Mouse (Mus musculus): Measurements from ENCODE around the gene Msi2.

The Msi2 gene

DNA sequence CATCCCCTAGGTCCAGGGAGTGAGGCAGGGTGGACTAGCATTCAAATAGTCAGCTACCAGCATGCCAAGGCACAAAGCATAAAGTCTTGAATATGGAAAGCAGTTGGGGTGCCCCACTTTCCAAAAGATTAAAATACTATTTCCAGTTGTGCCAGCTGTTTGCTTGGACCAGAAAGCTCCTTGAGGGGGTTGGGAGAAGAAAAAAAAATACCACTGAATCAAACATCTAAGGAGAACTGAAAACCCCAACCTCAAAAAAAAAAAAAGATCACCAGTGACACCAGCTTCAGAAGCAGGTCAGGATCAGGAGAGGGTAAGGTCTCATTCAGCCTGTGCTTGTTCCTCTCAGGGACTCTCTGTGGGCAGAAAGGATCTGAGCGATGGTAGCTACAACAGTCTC lies 108.2 kb downstream of the Msi2 start:
- H3K27me3 ChIP-seq (ENCODE audit: insufficient read depth, low read length) = no peaks in the 10 kb centered on the region
- TF ChIP-seq POU5F1 (IDR thresholded peaks at IDR 0.05; ENCODE audit: borderline replicate concordance, low read length) (no peak), CTCF (conservative IDR thresholded peaks at IDR 0.05; ENCODE audit: low read length) (no peak), NANOG (IDR thresholded peaks at IDR 0.05; ENCODE audit: borderline replicate concordance, low read length) (no peak)
- H3K9me3 ChIP-seq (ENCODE audit: low read length) = no peaks in the 10 kb centered on the region
- peaks cover 72% of the 10 kb centered on the region for H3K4me1 ChIP-seq (replicated peaks; ENCODE audit: low read depth, low read length)
- peaks cover 58% of the 10 kb centered on the region for H3K36me3 ChIP-seq (ENCODE audit: insufficient read depth, low read length)
- H3K4me3 ChIP-seq (replicated peaks; ENCODE audit: low read length) = no peak overlapping the region

DNA sequence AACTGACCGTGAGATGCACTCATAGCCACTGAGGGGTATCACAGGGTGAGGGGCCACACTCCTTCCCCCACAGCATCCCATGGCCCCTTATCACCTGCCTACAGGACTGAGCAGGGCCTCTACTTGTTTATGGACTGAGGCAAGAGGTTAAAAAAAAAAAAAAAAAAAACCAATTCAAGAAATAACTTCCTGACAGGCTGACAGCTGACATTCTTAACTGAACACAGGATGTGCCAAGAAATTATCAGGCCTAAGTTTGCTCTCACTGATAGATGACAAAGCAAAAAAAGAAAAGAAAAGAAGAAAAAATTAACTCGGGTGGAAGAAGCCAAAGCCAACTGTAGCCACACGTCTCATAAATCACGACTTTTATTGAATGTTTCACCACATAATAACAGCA lies 109.7 kb downstream of the Msi2 start:
- no peak overlapping the region for H3K4me3 ChIP-seq (replicated peaks; ENCODE audit: low read length)
- TF ChIP-seq NANOG (IDR thresholded peaks at IDR 0.05; ENCODE audit: borderline replicate concordance, low read length) (no peak), CTCF (conservative IDR thresholded peaks at IDR 0.05; ENCODE audit: low read length) (no peak), POU5F1 (IDR thresholded peaks at IDR 0.05; ENCODE audit: borderline replicate concordance, low read length) (no peak)
- peaks cover 71% of the 10 kb centered on the region for H3K4me1 ChIP-seq (replicated peaks; ENCODE audit: low read depth, low read length)
- H3K9me3 ChIP-seq (ENCODE audit: low read length) = no peaks in the 10 kb centered on the region
- no peaks in the 10 kb centered on the region for H3K27me3 ChIP-seq (ENCODE audit: insufficient read depth, low read length)
- peaks cover 71% of the 10 kb centered on the region for H3K36me3 ChIP-seq (ENCODE audit: insufficient read depth, low read length)

DNA sequence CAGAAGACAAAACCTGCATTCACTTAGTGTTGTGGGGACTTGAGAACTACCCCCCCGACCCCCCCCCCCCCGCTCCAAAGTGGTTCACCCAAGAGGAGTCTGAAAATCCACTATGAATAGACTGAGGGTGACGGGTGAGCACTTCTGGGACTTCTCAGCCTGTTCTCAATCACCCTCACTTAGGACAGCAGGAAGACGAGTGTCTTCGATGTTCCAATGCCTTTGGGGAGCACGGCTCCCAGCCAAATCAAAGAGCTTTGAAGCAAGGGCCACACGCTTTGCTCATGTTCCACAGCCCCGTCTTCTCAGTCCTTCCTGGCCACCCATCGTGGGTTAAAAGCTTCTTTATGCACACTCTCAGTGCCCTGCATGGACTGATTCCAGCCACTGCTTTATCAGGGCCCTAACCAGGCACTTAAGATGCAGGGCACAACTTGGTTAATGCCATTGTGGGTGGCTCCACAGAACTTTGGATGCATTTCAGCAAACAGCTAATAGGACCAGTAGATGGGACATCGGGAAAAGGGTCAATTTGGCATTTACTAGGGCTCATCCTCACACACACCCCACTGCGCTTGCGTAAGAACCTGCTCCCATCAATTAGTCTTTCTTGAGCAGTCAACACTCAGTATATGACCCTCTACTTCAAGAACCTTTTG lies 110.5 kb downstream of the Msi2 start:
- Histone ChIP-seq H3K27me3 (ENCODE audit: insufficient read depth, low read length) (no peaks in the 10 kb centered on the region), H3K4me1 (replicated peaks; ENCODE audit: low read depth, low read length) (peaks cover 71% of the 10 kb centered on the region), H3K36me3 (ENCODE audit: insufficient read depth, low read length) (peaks cover 73% of the 10 kb centered on the region), H3K4me3 (replicated peaks; ENCODE audit: low read length) (no peak overlapping the region), H3K9me3 (ENCODE audit: low read length) (no peaks in the 10 kb centered on the region)
- TF ChIP-seq POU5F1 (IDR thresholded peaks at IDR 0.05; ENCODE audit: borderline replicate concordance, low read length) = no peak

DNA sequence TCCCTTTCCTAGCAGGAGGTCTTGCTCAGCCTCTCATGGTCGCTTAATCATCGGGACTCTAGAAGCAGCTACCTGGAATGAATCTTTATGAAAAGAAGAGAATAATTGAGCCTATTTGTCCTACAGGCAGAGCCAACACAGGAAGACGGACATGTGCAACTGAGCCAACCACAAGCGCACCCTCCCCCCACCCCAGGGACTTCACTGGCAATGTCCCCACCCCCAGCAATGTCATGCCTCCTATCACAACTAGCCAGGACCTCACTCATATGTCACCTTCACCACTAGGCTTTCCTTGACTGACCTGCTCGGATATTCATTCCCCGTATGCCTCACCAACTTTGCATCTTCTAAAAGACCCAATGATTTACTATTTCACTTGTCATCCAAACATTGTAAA lies 112.5 kb downstream of the Msi2 start:
- no peaks in the 10 kb centered on the region for H3K27me3 ChIP-seq (ENCODE audit: insufficient read depth, low read length)
- TF ChIP-seq NANOG (IDR thresholded peaks at IDR 0.05; ENCODE audit: borderline replicate concordance, low read length) (no peak), POU5F1 (IDR thresholded peaks at IDR 0.05; ENCODE audit: borderline replicate concordance, low read length) (no peak), CTCF (conservative IDR thresholded peaks at IDR 0.05; ENCODE audit: low read length) (no peak)
- peaks cover 71% of the 10 kb centered on the region for H3K4me1 ChIP-seq (replicated peaks; ENCODE audit: low read depth, low read length)
- H3K9me3 ChIP-seq (ENCODE audit: low read length) = no peaks in the 10 kb centered on the region
- peaks cover 68% of the 10 kb centered on the region for H3K36me3 ChIP-seq (ENCODE audit: insufficient read depth, low read length)
- H3K4me3 ChIP-seq (replicated peaks; ENCODE audit: low read length) = no peak overlapping the region

DNA sequence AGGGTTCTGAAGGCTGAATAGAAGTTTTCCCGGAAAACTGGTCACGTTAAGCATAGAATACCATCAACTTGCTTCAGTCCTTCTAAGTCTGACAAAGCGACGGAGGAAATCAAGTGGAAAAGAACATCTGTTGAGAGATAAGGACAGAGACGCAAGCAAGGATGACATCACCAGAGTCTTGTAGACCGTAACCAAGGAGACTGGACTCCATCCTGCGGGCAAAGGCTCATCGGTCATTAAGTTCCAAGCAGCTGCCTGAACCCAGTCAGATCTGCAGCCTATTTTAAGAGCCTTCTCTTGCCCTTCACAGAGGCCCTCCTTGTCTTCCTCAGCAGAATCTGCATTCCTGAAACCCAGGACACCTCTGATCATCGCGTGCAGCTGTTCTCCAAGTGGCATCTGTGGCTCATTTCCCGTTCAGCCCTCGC lies 113.2 kb downstream of the Msi2 start:
- TF ChIP-seq NANOG (IDR thresholded peaks at IDR 0.05; ENCODE audit: borderline replicate concordance, low read length) = no peak
- TF ChIP-seq CTCF (conservative IDR thresholded peaks at IDR 0.05; ENCODE audit: low read length) = no peak
- no peak for TF ChIP-seq POU5F1 (IDR thresholded peaks at IDR 0.05; ENCODE audit: borderline replicate concordance, low read length)
- no peak overlapping the region for H3K4me3 ChIP-seq (replicated peaks; ENCODE audit: low read length)
- H3K27me3 ChIP-seq (ENCODE audit: insufficient read depth, low read length) = no peaks in the 10 kb centered on the region
- H3K9me3 ChIP-seq (ENCODE audit: low read length) = no peaks in the 10 kb centered on the region
- H3K4me1 ChIP-seq (replicated peaks; ENCODE audit: low read depth, low read length) = peaks cover 78% of the 10 kb centered on the region
- H3K36me3 ChIP-seq (ENCODE audit: insufficient read depth, low read length) = peaks cover 62% of the 10 kb centered on the region

DNA sequence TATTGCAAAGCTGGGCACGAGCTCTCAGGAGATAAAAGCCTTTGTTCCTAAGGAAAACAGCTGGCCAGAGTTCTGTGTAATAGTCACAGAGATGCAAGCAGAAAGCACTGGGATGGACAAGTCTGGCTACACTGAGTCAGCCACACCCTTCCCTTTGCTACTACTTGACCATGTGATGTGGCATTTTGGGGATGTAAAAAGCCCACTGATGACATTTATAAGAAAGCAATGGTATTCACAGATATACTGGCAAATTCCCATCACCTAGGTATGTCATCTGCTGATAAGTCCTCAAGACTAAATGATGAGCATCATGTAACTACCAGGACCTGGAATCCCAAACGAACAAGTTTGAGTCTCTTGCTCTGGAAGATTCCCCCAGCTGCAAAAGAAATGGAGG lies 113.7 kb downstream of the Msi2 start:
- peaks cover 61% of the 10 kb centered on the region for H3K36me3 ChIP-seq (ENCODE audit: insufficient read depth, low read length)
- no peaks in the 10 kb centered on the region for H3K9me3 ChIP-seq (ENCODE audit: low read length)
- no peak for TF ChIP-seq POU5F1 (IDR thresholded peaks at IDR 0.05; ENCODE audit: borderline replicate concordance, low read length)
- TF ChIP-seq CTCF (conservative IDR thresholded peaks at IDR 0.05; ENCODE audit: low read length) = no peak
- TF ChIP-seq NANOG (IDR thresholded peaks at IDR 0.05; ENCODE audit: borderline replicate concordance, low read length) = no peak
- H3K4me3 ChIP-seq (replicated peaks; ENCODE audit: low read length) = no peak overlapping the region
- H3K4me1 ChIP-seq (replicated peaks; ENCODE audit: low read depth, low read length) = peaks cover 82% of the 10 kb centered on the region
- no peaks in the 10 kb centered on the region for H3K27me3 ChIP-seq (ENCODE audit: insufficient read depth, low read length)

DNA sequence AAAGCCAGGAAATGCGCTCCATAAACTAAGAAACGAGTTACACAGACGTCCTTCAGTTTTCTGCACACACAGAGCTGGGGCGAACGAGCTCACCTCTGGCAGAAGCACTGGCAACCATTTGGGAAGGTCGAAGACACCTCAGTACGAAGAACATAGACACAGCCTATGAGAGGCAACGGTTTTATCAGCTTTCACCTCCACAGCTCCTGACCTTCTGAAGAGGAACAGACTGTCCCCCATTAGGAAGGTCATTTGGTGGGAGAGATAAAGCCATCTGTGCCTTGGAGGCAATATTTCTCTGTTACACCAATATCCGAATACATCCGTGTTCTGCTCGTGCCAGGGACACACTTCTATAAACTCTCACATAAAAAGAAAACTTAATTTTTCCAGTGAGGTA lies 114.9 kb downstream of the Msi2 start:
- Histone ChIP-seq H3K27me3 (ENCODE audit: insufficient read depth, low read length) (no peaks in the 10 kb centered on the region), H3K9me3 (ENCODE audit: low read length) (no peaks in the 10 kb centered on the region), H3K4me3 (replicated peaks; ENCODE audit: low read length) (no peak overlapping the region), H3K4me1 (replicated peaks; ENCODE audit: low read depth, low read length) (peaks cover 95% of the 10 kb centered on the region), H3K36me3 (ENCODE audit: insufficient read depth, low read length) (peaks cover 54% of the 10 kb centered on the region)
- TF ChIP-seq NANOG (IDR thresholded peaks at IDR 0.05; ENCODE audit: borderline replicate concordance, low read length) = no peak
- no peak for TF ChIP-seq CTCF (conservative IDR thresholded peaks at IDR 0.05; ENCODE audit: low read length)

DNA sequence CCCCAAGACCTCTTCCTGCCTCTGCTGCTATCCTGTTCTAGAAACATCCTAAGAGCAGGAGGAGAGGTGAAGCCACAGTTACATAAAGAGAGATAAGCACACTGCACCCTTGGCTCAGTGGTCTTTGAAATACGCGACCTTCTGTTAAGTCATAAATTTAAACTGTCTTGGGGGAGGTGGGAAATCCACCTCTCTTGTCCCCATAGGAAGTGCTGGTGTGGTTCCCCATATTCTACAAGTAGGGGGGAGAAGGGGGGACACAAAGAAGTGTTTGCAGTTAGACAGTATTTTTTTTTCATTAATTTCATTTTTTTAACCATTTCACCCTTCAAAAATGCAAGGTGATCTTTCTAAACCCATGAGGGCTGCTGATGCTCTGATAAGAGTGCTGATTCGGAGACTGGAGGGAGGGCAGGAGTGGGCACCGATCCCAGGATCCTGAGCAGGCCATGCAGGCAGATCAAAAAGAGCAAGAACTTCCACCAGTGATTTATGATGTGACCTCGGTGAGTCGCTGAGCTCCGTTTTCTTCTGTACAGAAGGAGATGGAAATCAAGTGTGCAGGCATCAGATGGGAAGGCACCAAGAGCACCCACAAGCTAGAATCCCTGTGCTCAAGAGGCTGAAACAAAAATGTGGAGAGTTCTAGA lies 115.7 kb downstream of the Msi2 start:
- H3K36me3 ChIP-seq (ENCODE audit: insufficient read depth, low read length) = peaks cover 51% of the 10 kb centered on the region
- H3K4me1 ChIP-seq (replicated peaks; ENCODE audit: low read depth, low read length) = peaks cover 97% of the 10 kb centered on the region
- H3K9me3 ChIP-seq (ENCODE audit: low read length) = no peaks in the 10 kb centered on the region
- no peaks in the 10 kb centered on the region for H3K27me3 ChIP-seq (ENCODE audit: insufficient read depth, low read length)
- no peak overlapping the region for H3K4me3 ChIP-seq (replicated peaks; ENCODE audit: low read length)
- TF ChIP-seq NANOG (IDR thresholded peaks at IDR 0.05; ENCODE audit: borderline replicate concordance, low read length) (no peak), POU5F1 (IDR thresholded peaks at IDR 0.05; ENCODE audit: borderline replicate concordance, low read length) (no peak), CTCF (conservative IDR thresholded peaks at IDR 0.05; ENCODE audit: low read length) (no peak)

DNA sequence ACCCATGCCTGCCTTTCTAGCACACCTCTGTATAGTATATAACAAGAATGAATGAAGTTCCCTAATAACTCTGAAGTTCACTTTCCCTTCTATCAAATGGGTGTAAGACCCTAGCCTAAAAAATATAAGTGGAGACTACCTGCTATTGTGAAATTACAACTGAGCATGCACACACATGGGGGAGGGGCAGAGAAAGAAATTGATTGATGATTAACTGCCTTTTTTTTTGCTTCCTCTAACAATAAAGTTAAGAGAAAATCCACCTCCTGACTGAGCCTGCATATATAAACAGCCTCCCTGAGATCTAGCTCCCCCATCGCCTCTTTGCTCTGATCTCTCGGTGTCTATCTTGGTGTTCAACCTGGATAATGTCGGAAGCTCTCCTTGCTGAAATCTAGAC lies 118.1 kb downstream of the Msi2 start:
- Histone ChIP-seq H3K27me3 (ENCODE audit: insufficient read depth, low read length) (no peaks in the 10 kb centered on the region), H3K36me3 (ENCODE audit: insufficient read depth, low read length) (peaks cover 50% of the 10 kb centered on the region), H3K4me1 (replicated peaks; ENCODE audit: low read depth, low read length) (peaks cover 95% of the 10 kb centered on the region), H3K4me3 (replicated peaks; ENCODE audit: low read length) (no peak overlapping the region), H3K9me3 (ENCODE audit: low read length) (no peaks in the 10 kb centered on the region)
- TF ChIP-seq NANOG (IDR thresholded peaks at IDR 0.05; ENCODE audit: borderline replicate concordance, low read length) = no peak
- no peak for TF ChIP-seq POU5F1 (IDR thresholded peaks at IDR 0.05; ENCODE audit: borderline replicate concordance, low read length)
- TF ChIP-seq CTCF (conservative IDR thresholded peaks at IDR 0.05; ENCODE audit: low read length) = no peak

Data from E14TG2a.4 (cell line).